Mouse (Mus musculus) small intestine, adult 2 months (tissue): ENCODE measurements around the gene Ppp1r32.

Experiments
- CTCF ChIP-seq: fragments of 200-500 bp; IDR thresholded peaks from 2 replicates; pipeline ENCODE4 v1.5.1; 2012; ENCODE audit warnings: low read depth, mild to moderate bottlenecking, control low read depth, inconsistent platforms, low read length, moderate library complexity, mixed read lengths; ENCODE audit not compliant: insufficient replicate concordance, insufficient read length; ENCODE audit errors: extremely low read depth
- POLR2A ChIP-seq: fragments of 200-500 bp; IDR thresholded peaks from 2 replicates; pipeline ENCODE4 v1.6.1; 2012; ENCODE audit warnings: low read depth, mild to moderate bottlenecking, control low read depth, inconsistent platforms, low read length, moderate library complexity

GRCm38 (mm10) chr19:10448275-10448674, 34.5 kb downstream of the Ppp1r32 start:
- TF ChIP-seq POLR2A (no peak), CTCF (no peak)
